ENCODE assay signal across 8 mouse cellular contexts in the genomic region with DNA sequence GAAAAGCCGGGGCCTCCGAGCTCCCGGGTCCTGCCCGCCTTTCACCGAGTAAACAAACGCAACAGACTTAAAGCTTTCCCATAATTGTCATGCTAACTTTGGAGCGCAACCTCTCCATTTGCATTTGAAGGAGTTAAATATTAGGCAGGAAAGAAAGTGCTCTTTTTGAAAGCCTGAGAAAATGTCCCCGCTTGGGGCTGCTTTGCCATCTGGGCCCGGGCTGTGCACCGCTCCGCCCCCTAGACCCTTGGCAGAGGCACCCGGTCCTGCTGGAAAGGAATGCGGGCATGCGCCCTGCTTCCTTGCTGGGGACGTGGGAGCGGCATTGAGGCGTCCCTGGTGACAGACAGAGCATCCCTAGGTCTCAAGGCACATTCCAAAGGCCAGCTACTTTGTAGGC.
DNase-seq lines count a peak whose midpoint lies in the region; ATAC-seq and TF ChIP-seq lines count a peak whose summit lies in the region.

No protein-coding gene starts in this region.

- H3K4me3 ChIP-seq in hindbrain, embryonic 11.5 days (ENCODE audit: low read depth, low read length): no peak overlapping the region
- H3K4me3 ChIP-seq in lung, embryonic 15.5 days: peak overlapping the region; percentile 30

- CTCF ChIA-PET in Patski (lab: Charles Lee): interaction anchor here (1.1 kb wide), 1 partner anchor 26 kb away, joined by 3 read pairs; no protein-coding TSS in a partner anchor

- POLR2A ChIA-PET in Patski (lab: Charles Lee): interaction anchor here (1.4 kb wide), 1 partner anchor 10 kb away, joined by 3 read pairs; no protein-coding TSS in a partner anchor

- no peak for TF ChIP-seq CTCF in Patski (IDR thresholded peaks at IDR 0.05)

- no peak overlapping the region for H3K9ac ChIP-seq in hindbrain, embryonic 11.5 days (ENCODE audit: low read depth, low read length)
- 0 out of 2 replicates have a peak overlapping the region, but pooled peaks have one; percentile 13 for H3K9ac ChIP-seq in lung, embryonic 15.5 days

- H3K9me3 ChIP-seq in hindbrain, embryonic 11.5 days (ENCODE audit: control insufficient read depth, low read length): no peaks in the 10 kb centered on the region
- no peaks in the 10 kb centered on the region for H3K9me3 ChIP-seq in lung, embryonic 15.5 days

- 0 out of 2 replicates have a peak overlapping the region, but pooled peaks have one; percentile 22 for H3K4me2 ChIP-seq in hindbrain, embryonic 11.5 days (replicated peaks; ENCODE audit: low read depth, low read length)
- H3K4me2 ChIP-seq in lung, embryonic 15.5 days: peak overlapping the region; percentile 55

- peak overlapping the region; percentile 67 for H3K27ac ChIP-seq in hindbrain, embryonic 11.5 days (ENCODE audit: low read depth, low read length)
- H3K27ac ChIP-seq in lung, embryonic 15.5 days: peak overlapping the region; percentile 48; the same call in 1 of the 2 replicates

- DNase-seq in Patski (ENCODE audit: low read depth, low spot score): no peak
- peak; percentile 84 to 91 for DNase-seq in cerebellum, postnatal 10 days
- peak; percentile 48 to 49 for DNase-seq in frontal cortex, postnatal 14 days (ENCODE audit: low spot score in 2 of 2)
- peak; percentile 80 for DNase-seq in hindbrain, embryonic 11.5 days (ENCODE audit: low spot score)
- peak; percentile 69 to 76 for DNase-seq in layer of hippocampus, postnatal 10 days (ENCODE audit: low spot score in 2 of 2)
- peak; percentile 90 for DNase-seq in retina, postnatal 1 day
- no peak for DNase-seq in thymus, postnatal 25 days

- no peaks in the 10 kb centered on the region for H3K27me3 ChIP-seq in Patski
- H3K27me3 ChIP-seq in hindbrain, embryonic 11.5 days (ENCODE audit: control insufficient read depth, insufficient read depth, low read length): no peaks in the 10 kb centered on the region
- no peaks in the 10 kb centered on the region for H3K27me3 ChIP-seq in lung, embryonic 15.5 days

- in situ Hi-C loops in Patski (cut with MboI; ENCODE audit: low pct_unique_long_range_greater_than_20kb): loop anchor here (25.0 kb wide), 1 partner anchor 818 kb away; no protein-coding TSS in a partner anchor

- under 1% methylated on average over 17 of the region's 17 CpGs for WGBS in hindbrain, embryonic 11.5 days
- WGBS in lung, embryonic 15.5 days: 2% methylated on average over 17 of the region's 17 CpGs

- peak; percentile 56 for ATAC-seq in Patski
- peak; percentile 92 for ATAC-seq in hindbrain, embryonic 11.5 days (ENCODE audit: low FRiP score)
- ATAC-seq in lung, embryonic 15.5 days (ENCODE audit: borderline replicate concordance, extremely low read depth, low FRiP score, low TSS enrichment): peak; percentile 81

- 0 out of 2 replicates have a peak, but pooled peaks cover 6% of the 10 kb centered on the region for H3K4me1 ChIP-seq in hindbrain, embryonic 11.5 days (replicated peaks; ENCODE audit: control insufficient read depth, insufficient read depth, low read length)
- H3K4me1 ChIP-seq in lung, embryonic 15.5 days: peaks cover 17% of the 10 kb centered on the region

- H3K36me3 ChIP-seq in hindbrain, embryonic 11.5 days (ENCODE audit: control insufficient read depth, insufficient read depth, low read length): no peaks in the 10 kb centered on the region
- no peaks in the 10 kb centered on the region for H3K36me3 ChIP-seq in lung, embryonic 15.5 days

Comparison
In these comparisons a context has a peak if more than half of its experiments do, and no peak if none do; other contexts are left out.
1. DNase-seq: peak in cerebellum, postnatal 10 days (2 of 2), frontal cortex, postnatal 14 days (2 of 2), hindbrain, embryonic 11.5 days (single experiment), layer of hippocampus, postnatal 10 days (2 of 2) and retina, postnatal 1 day (single experiment); none in Patski (single experiment) and thymus, postnatal 25 days (single experiment).
2. Peak in every context shown above with its lines, with median percentiles within 50 percentile points of each other: ATAC-seq.